Comparison of ENCODE assay signal across 8 mouse cellular contexts in genomic region chr4:136088971-136089747, GRCm38 (mm10). TPM values are rescaled to one million over a fixed set of nuclear protein-coding genes. Genes with fewer than 3 reads are reported as not detected.
DNase-seq lines count a peak whose midpoint lies in the region; ATAC-seq and TF ChIP-seq lines count a peak whose summit lies in the region.

No protein-coding gene starts in this region.

- ATAC-seq in intestine, embryonic 16.5 days = peak; percentile 26; the same call in 1 of the 2 replicates
- no peak for ATAC-seq in intestine, embryonic 15.5 days
- no peak for ATAC-seq in embryonic facial prominence, embryonic 11.5 days (replicated peaks; ENCODE audit: insufficient number of reproducible peaks, low FRiP score, low TSS enrichment, low read depth)

- 44% methylated on average over 16 of the region's 16 CpGs for WGBS in intestine, embryonic 16.5 days
- 45% methylated on average over 16 of the region's 16 CpGs for WGBS in intestine, embryonic 15.5 days
- WGBS in embryonic facial prominence, embryonic 11.5 days = 44% methylated on average over 16 of the region's 16 CpGs
- 27% methylated on average over 16 of the region's 16 CpGs for WGBS in spleen, adult 2 months

- TF ChIP-seq CTCF in CH12.LX (conservative IDR thresholded peaks at IDR 0.05 in 1 of 2, IDR thresholded peaks at IDR 0.05 in 1 of 2; ENCODE audit: low read depth in 2 of 2, low read length in 2 of 2) = no peak
- TF ChIP-seq CTCF in spleen, adult 2 months (IDR thresholded peaks at IDR 0.05; ENCODE audit: extremely low read depth, insufficient read depth, insufficient read length, insufficient replicate concordance) = no peak

- H3K27me3 ChIP-seq in intestine, embryonic 16.5 days (replicated peaks; ENCODE audit: control insufficient read depth, insufficient read depth, low read length) = no peaks in the 10 kb centered on the region
- no peaks in the 10 kb centered on the region for H3K27me3 ChIP-seq in intestine, embryonic 15.5 days (replicated peaks)
- H3K27me3 ChIP-seq in CH12.LX (replicated peaks) = peaks cover 14% of the 10 kb centered on the region
- no peaks in the 10 kb centered on the region for H3K27me3 ChIP-seq in embryonic facial prominence, embryonic 11.5 days (ENCODE audit: control insufficient read depth, insufficient read depth, low read length)
- H3K27me3 ChIP-seq in spleen, adult 2 months (ENCODE audit: control insufficient read depth, insufficient read depth, low read length) = no peaks in the 10 kb centered on the region

- DNase-seq in CH12.LX (ENCODE audit: extremely low read depth) = peak; percentile 90
- no peak for DNase-seq in embryonic facial prominence, embryonic 11.5 days (ENCODE audit: low spot score)
- DNase-seq in spleen, adult 2 months (ENCODE audit: low read depth in 1 of 2, low spot score in 2 of 2) = peak in 1 of 2 experiments; percentile 82
- DNase-seq in right cerebral cortex, adult 18-20 months = no peak
- DNase-seq in cerebellum, adult 9-11 months = no peak
- DNase-seq in right cerebral cortex, postnatal 4 days = no peak

- H3K27ac ChIP-seq in intestine, embryonic 16.5 days (ENCODE audit: low read length) = peak overlapping the region; percentile 14; the same call in 1 of the 2 replicates
- H3K27ac ChIP-seq in intestine, embryonic 15.5 days = no peak overlapping the region
- peak overlapping the region; percentile 74 for H3K27ac ChIP-seq in CH12.LX (ENCODE audit: insufficient read depth, low read depth)
- peak overlapping the region; percentile 16; the same call in 1 of the 2 replicates for H3K27ac ChIP-seq in embryonic facial prominence, embryonic 11.5 days (replicated peaks; ENCODE audit: low read depth, low read length)
- H3K27ac ChIP-seq in spleen, adult 2 months (ENCODE audit: insufficient read depth, low read length) = peak overlapping the region; percentile 90

- peak; percentile 5 for TF ChIP-seq RAD21 in CH12.LX (IDR thresholded peaks at IDR 0.05; ENCODE audit: low read depth, low read length)

- dilution Hi-C loops in CH12.LX (cut with MboI; ENCODE audit: extremely low pct_ligation_motif_present, extremely low pct_unique_long_range_greater_than_20kb, low sequenced_read_pairs) = no loop called here

- peak; percentile 98 for TF ChIP-seq EP300 in CH12.LX (IDR thresholded peaks at IDR 0.05; ENCODE audit: low read length)

- in situ Hi-C loops in CH12.LX (cut with MboI; ENCODE audit: low pct_ligation_motif_present, low pct_unique_long_range_greater_than_20kb, low sequenced_read_pairs) = no loop called here

- peaks cover 3% of the 10 kb centered on the region for H3K9me3 ChIP-seq in intestine, embryonic 16.5 days (ENCODE audit: control insufficient read depth, low read length)
- H3K9me3 ChIP-seq in intestine, embryonic 15.5 days = no peaks in the 10 kb centered on the region
- H3K9me3 ChIP-seq in CH12.LX (replicated peaks; ENCODE audit: low read length) = peaks cover 14% of the 10 kb centered on the region
- no peaks in the 10 kb centered on the region for H3K9me3 ChIP-seq in embryonic facial prominence, embryonic 11.5 days (replicated peaks; ENCODE audit: control insufficient read depth, low read length)

- H3K9ac ChIP-seq in intestine, embryonic 16.5 days (ENCODE audit: low read depth, low read length) = no peak overlapping the region
- no peak overlapping the region for H3K9ac ChIP-seq in intestine, embryonic 15.5 days
- H3K9ac ChIP-seq in CH12.LX (ENCODE audit: insufficient read depth, low read depth) = peak overlapping the region; percentile 21; the same call in 1 of the 2 replicates
- H3K9ac ChIP-seq in embryonic facial prominence, embryonic 11.5 days (replicated peaks; ENCODE audit: low read length) = no peak overlapping the region; the same call in 1 of the 2 replicates

- no peaks in the 10 kb centered on the region for H3K36me3 ChIP-seq in intestine, embryonic 16.5 days (ENCODE audit: control insufficient read depth, insufficient read depth, low read length)
- no peaks in the 10 kb centered on the region for H3K36me3 ChIP-seq in intestine, embryonic 15.5 days
- H3K36me3 ChIP-seq in CH12.LX (replicated peaks in 1 of 2; ENCODE audit: control insufficient read depth in 1 of 2, insufficient read depth in 1 of 2, low read length in 1 of 2) = no peaks in the 10 kb centered on the region
- H3K36me3 ChIP-seq in embryonic facial prominence, embryonic 11.5 days (replicated peaks; ENCODE audit: control insufficient read depth, insufficient read depth, low read depth, low read length) = no peaks in the 10 kb centered on the region
- H3K36me3 ChIP-seq in spleen, adult 2 months (ENCODE audit: control insufficient read depth, insufficient read depth, low read length) = no peaks in the 10 kb centered on the region

- H3K79me2 ChIP-seq in CH12.LX (replicated peaks; ENCODE audit: control insufficient read depth, extremely low read depth, insufficient read depth, poor library complexity, severe bottlenecking) = no peaks in the 10 kb centered on the region

- H3K4me1 ChIP-seq in intestine, embryonic 16.5 days (ENCODE audit: control insufficient read depth, insufficient read depth, low read length) = peaks cover 11% of the 10 kb centered on the region
- peaks cover 6% of the 10 kb centered on the region; the same call in 1 of the 2 replicates for H3K4me1 ChIP-seq in intestine, embryonic 15.5 days (replicated peaks)
- peaks cover 18 to 34% of the 10 kb centered on the region in 2 experiments for H3K4me1 ChIP-seq in CH12.LX (ENCODE audit: control insufficient read depth in 1 of 2, insufficient read depth in 2 of 2)
- H3K4me1 ChIP-seq in embryonic facial prominence, embryonic 11.5 days (ENCODE audit: control insufficient read depth, insufficient read depth, low read length) = 0 out of 2 replicates have a peak, but pooled peaks cover 4% of the 10 kb centered on the region
- peaks cover 41% of the 10 kb centered on the region for H3K4me1 ChIP-seq in spleen, adult 2 months (ENCODE audit: control insufficient read depth, insufficient read depth, insufficient read length)

- TF ChIP-seq POLR2A in CH12.LX (IDR thresholded peaks at IDR 0.05; ENCODE audit: low read depth, low read length) = peak; percentile 37; the same call in 1 of the 2 replicates
- no peak for TF ChIP-seq POLR2A in spleen, adult 2 months (IDR thresholded peaks at IDR 0.05; ENCODE audit: low read depth, low read length)

- H3K4me2 ChIP-seq in intestine, embryonic 16.5 days (ENCODE audit: low read depth, low read length) = no peak overlapping the region
- no peak overlapping the region for H3K4me2 ChIP-seq in intestine, embryonic 15.5 days (replicated peaks)
- H3K4me2 ChIP-seq in CH12.LX (ENCODE audit: insufficient read depth, low read depth, poor library complexity, severe bottlenecking) = peak overlapping the region; percentile 62; the same call in 1 of the 2 replicates
- no peak overlapping the region for H3K4me2 ChIP-seq in embryonic facial prominence, embryonic 11.5 days (ENCODE audit: low read depth, low read length)

- H3K4me3 ChIP-seq in intestine, embryonic 16.5 days (ENCODE audit: low read length) = no peak overlapping the region
- no peak overlapping the region for H3K4me3 ChIP-seq in intestine, embryonic 15.5 days (replicated peaks)
- H3K4me3 ChIP-seq in CH12.LX (replicated peaks in 1 of 3; ENCODE audit: low read depth in 2 of 3, low read length in 2 of 3, poor library complexity in 1 of 3) = no peak overlapping the region
- H3K4me3 ChIP-seq in embryonic facial prominence, embryonic 11.5 days (ENCODE audit: low read depth, low read length) = no peak overlapping the region
- H3K4me3 ChIP-seq in spleen, adult 2 months (ENCODE audit: extremely low read depth, insufficient read depth, insufficient read length) = no peak overlapping the region

TF ChIP-seq in CH12.LX, 34 proteins besides CTCF, POLR2A, EP300 and RAD21 (continues in another document):
- TF ChIP-seq MAX (IDR thresholded peaks at IDR 0.05; ENCODE audit: low read length) = peak; percentile 66
- peak; percentile 95 for TF ChIP-seq ETS1 (conservative IDR thresholded peaks at IDR 0.05; ENCODE audit: low read depth, low read length)
- TF ChIP-seq NELFE (IDR thresholded peaks at IDR 0.05; ENCODE audit: low read depth, low read length) = no peak
- TF ChIP-seq TBP (conservative IDR thresholded peaks at IDR 0.05; ENCODE audit: low read depth, low read length) = no peak
- TF ChIP-seq USF1 (IDR thresholded peaks at IDR 0.05; ENCODE audit: low read depth, low read length) = no peak
- TF ChIP-seq SIN3A (IDR thresholded peaks at IDR 0.05; ENCODE audit: low read length) = peak; percentile 82
- peak; percentile 74; the same call in 1 of the 2 replicates for TF ChIP-seq MYC (IDR thresholded peaks at IDR 0.05; ENCODE audit: low read depth, low read length)
- TF ChIP-seq ELF1 (IDR thresholded peaks at IDR 0.05; ENCODE audit: low read depth, low read length) = peak; percentile 78
- TF ChIP-seq ZC3H11A (IDR thresholded peaks at IDR 0.05; ENCODE audit: low read depth, low read length) = 0 out of 2 replicates have a peak, but pooled peaks have one; percentile 12
- 0 out of 2 replicates have a peak, but pooled peaks have one; percentile 46 for TF ChIP-seq ZNF384 (IDR thresholded peaks at IDR 0.05; ENCODE audit: low read depth, low read length)
- peak; percentile 69 for TF ChIP-seq ZMIZ1 (IDR thresholded peaks at IDR 0.05; ENCODE audit: low read depth, low read length)
- peak; percentile 88 for TF ChIP-seq CHD2 (IDR thresholded peaks at IDR 0.05; ENCODE audit: low read length)
- TF ChIP-seq ZKSCAN1 (IDR thresholded peaks at IDR 0.05; ENCODE audit: borderline replicate concordance, low read depth, low read length) = no peak
- TF ChIP-seq TCF12 (IDR thresholded peaks at IDR 0.05; ENCODE audit: low read depth, low read length) = peak; percentile 100
- peak; percentile 24 for TF ChIP-seq SMC3 (IDR thresholded peaks at IDR 0.05; ENCODE audit: low read depth, low read length)

RNA-seq across cellular contexts. Expression of gene Rpl11, which starts 35.9 kb away (rescaled TPM):
- 407 and 467 TPM in 2 replicates for polyA plus RNA-seq in intestine, embryonic 16.5 days (2015; fragmentation: Nextera tagmentation; extraction: Ambion mirVana)
- 464 and 472 TPM in 2 replicates for polyA plus RNA-seq in intestine, embryonic 15.5 days (2015; fragmentation: Nextera tagmentation; extraction: Ambion mirVana)
- 2,513 and 2,636 TPM in 2 replicates for total RNA-seq in CH12.LX (2012; rRNA removed)
- 1,648 and 1,661 TPM in 2 replicates for total RNA-seq in CH12.LX (2014; rRNA removed)
- polyA plus RNA-seq in CH12.LX (2012; ENCODE audit: insufficient read length, low read depth) = 1,170 and 1,488 TPM in 2 replicates
- polyA plus RNA-seq in embryonic facial prominence, embryonic 11.5 days (2014; fragmentation: Nextera tagmentation; extraction: Ambion mirVana) = 410 and 431 TPM in 2 replicates
- 259 and 289 TPM in 2 replicates for polyA plus RNA-seq in spleen, adult 2 months (2012; rRNA removed)

RNA-seq across cellular contexts. Expression of gene Id3, which starts 54.1 kb away (rescaled TPM):
- polyA plus RNA-seq in intestine, embryonic 16.5 days (2015; fragmentation: Nextera tagmentation; extraction: Ambion mirVana) = 232 and 245 TPM in 2 replicates
- polyA plus RNA-seq in intestine, embryonic 15.5 days (2015; fragmentation: Nextera tagmentation; extraction: Ambion mirVana) = 269 and 285 TPM in 2 replicates
- 41.1 and 85.5 TPM in 2 replicates for total RNA-seq in CH12.LX (2012; rRNA removed)
- 96.0 and 116 TPM in 2 replicates for total RNA-seq in CH12.LX (2014; rRNA removed)
- polyA plus RNA-seq in CH12.LX (2012; ENCODE audit: insufficient read length, low read depth) = 17.6 and 18.3 TPM in 2 replicates
- polyA plus RNA-seq in embryonic facial prominence, embryonic 11.5 days (2014; fragmentation: Nextera tagmentation; extraction: Ambion mirVana) = 608 and 653 TPM in 2 replicates
- polyA plus RNA-seq in spleen, adult 2 months (2012; rRNA removed) = 138 and 195 TPM in 2 replicates
